Mouse (Mus musculus): ENCODE results near the gene Pbx1. TPM values are rescaled to one million over a fixed set of nuclear protein-coding genes. Genes with fewer than 3 reads are reported as not detected.

The Pbx1 gene
- total RNA-seq, 1 experiment: 10.0 TPM

DNA sequence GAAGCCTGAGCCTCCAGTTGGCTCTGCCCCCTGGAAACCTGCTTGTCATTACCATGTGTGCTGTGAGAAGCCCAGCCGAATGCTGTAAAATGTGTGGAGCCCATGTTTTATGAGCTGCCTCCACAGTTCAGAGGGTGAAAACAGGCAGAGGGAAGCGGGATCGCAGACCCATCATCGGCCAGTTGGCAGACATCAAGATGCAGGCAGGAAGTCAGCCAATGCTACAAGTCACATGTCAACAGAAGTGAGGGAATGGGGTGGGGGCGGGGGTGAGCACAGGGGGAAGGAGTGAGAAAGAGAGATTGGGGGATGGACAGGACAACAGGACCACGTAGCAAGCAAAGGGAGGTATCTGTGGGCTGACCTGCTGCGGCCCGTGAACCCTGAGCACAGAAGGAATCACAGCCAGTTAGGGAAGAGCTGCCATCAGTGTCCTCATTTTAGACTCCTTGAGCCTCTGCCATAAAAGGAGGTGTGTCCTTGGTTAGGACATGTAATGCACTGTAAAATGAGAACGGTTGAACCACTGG is 51.8 kb downstream of the Pbx1 start:
- TF ChIP-seq CHD2 (IDR thresholded peaks at IDR 0.05; ENCODE audit: low read depth, low read length) (no peak), ZNF384 (IDR thresholded peaks at IDR 0.05; ENCODE audit: low read depth, low read length) (no peak), MAFK (IDR thresholded peaks at IDR 0.05; ENCODE audit: insufficient read depth, low read depth, low read length) (no peak), ZC3H11A (IDR thresholded peaks at IDR 0.05; ENCODE audit: borderline replicate concordance, low read depth, low read length) (no peak), HCFC1 (IDR thresholded peaks at IDR 0.05; ENCODE audit: borderline replicate concordance, insufficient read depth, low read length) (no peak)
- H3K4me1 ChIP-seq (ENCODE audit: control insufficient read depth in 2 of 2, insufficient read depth in 2 of 2, low read length in 2 of 2, poor library complexity in 1 of 2): peaks cover 8 to 24% of the 10 kb centered on the region in 2 experiments
- no peak for DNase-seq (ENCODE audit: low read depth, low spot score)

DNA sequence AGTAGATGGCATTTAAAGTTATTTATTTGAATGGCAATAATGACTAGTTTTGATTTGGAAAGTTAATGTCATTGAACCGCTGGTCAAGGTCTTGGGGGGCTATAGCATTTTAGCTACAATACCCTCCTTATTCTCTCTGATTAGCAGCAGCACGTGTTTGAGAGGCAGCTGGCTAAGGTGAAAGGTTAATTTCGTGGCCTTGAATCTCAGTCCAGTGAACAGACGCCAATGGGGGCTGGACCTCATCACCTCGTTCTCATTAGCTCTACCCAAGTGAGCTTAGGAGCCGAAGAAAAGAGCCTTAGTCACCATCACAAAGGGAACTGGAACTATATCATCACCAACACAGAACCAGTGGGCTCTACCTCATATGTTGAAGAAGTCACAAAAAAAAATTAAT is 54.4 kb downstream of the Pbx1 start:
- in situ Hi-C loops (cut with MboI; ENCODE audit: low sequenced_read_pairs in 2 of 2, unreplicated experiment in 2 of 2): no loop called here
- no peak overlapping the region for H3K9ac ChIP-seq (ENCODE audit: insufficient read depth, low read depth, low read length, poor library complexity, severe bottlenecking)
- H3K4me3 ChIP-seq (ENCODE audit: insufficient read depth in 1 of 2, low read depth in 1 of 2, low read length in 2 of 2, poor library complexity in 1 of 2, severe bottlenecking in 1 of 2): no peak overlapping the region
- TF ChIP-seq ZNF384 (IDR thresholded peaks at IDR 0.05; ENCODE audit: low read depth, low read length) (no peak), HCFC1 (IDR thresholded peaks at IDR 0.05; ENCODE audit: borderline replicate concordance, insufficient read depth, low read length) (no peak)
- no peaks in the 10 kb centered on the region for H3K36me3 ChIP-seq (ENCODE audit: control insufficient read depth, insufficient read depth, low read length, poor library complexity, severe bottlenecking)
- no peak for DNase-seq (ENCODE audit: low read depth, low spot score)
- no peaks in the 10 kb centered on the region for H3K9me3 ChIP-seq (ENCODE audit: control insufficient read depth, insufficient read depth, low read depth, low read length)
- H3K4me1 ChIP-seq (ENCODE audit: control insufficient read depth in 2 of 2, insufficient read depth in 2 of 2, low read length in 2 of 2, poor library complexity in 1 of 2): peaks cover 4 to 15% of the 10 kb centered on the region in 2 experiments
- H3K27ac ChIP-seq (ENCODE audit: insufficient read depth, low read depth, low read length, poor library complexity, severe bottlenecking): no peak overlapping the region

More for the DNA sequence above, 51.8 kb downstream of the Pbx1 start:
- in situ Hi-C loops (cut with MboI; ENCODE audit: low sequenced_read_pairs in 2 of 2, unreplicated experiment in 2 of 2): no loop called here
- Histone ChIP-seq H3K9me3 (ENCODE audit: control insufficient read depth, insufficient read depth, low read depth, low read length) (no peaks in the 10 kb centered on the region), H3K36me3 (ENCODE audit: control insufficient read depth, insufficient read depth, low read length, poor library complexity, severe bottlenecking) (no peaks in the 10 kb centered on the region), H3K4me3 (ENCODE audit: insufficient read depth in 1 of 2, low read depth in 1 of 2, low read length in 2 of 2, poor library complexity in 1 of 2, severe bottlenecking in 1 of 2) (no peak overlapping the region), H3K27ac (ENCODE audit: insufficient read depth, low read depth, low read length, poor library complexity, severe bottlenecking) (no peak overlapping the region), H3K9ac (ENCODE audit: insufficient read depth, low read depth, low read length, poor library complexity, severe bottlenecking) (no peak overlapping the region)

GRCm38 (mm10) chr1:168376330-168376729 is 55.7 kb downstream of the Pbx1 start:
- in situ Hi-C loops (cut with MboI; ENCODE audit: low sequenced_read_pairs in 2 of 2, unreplicated experiment in 2 of 2): no loop called here
- H3K4me1 ChIP-seq (ENCODE audit: control insufficient read depth in 2 of 2, insufficient read depth in 2 of 2, low read length in 2 of 2, poor library complexity in 1 of 2): peaks cover under 1 to 6% of the 10 kb centered on the region in 2 experiments; a peak in 2 of 4 replicates
- no peaks in the 10 kb centered on the region for H3K36me3 ChIP-seq (ENCODE audit: control insufficient read depth, insufficient read depth, low read length, poor library complexity, severe bottlenecking)
- no peaks in the 10 kb centered on the region for H3K9me3 ChIP-seq (ENCODE audit: control insufficient read depth, insufficient read depth, low read depth, low read length)
- H3K27ac ChIP-seq (ENCODE audit: insufficient read depth, low read depth, low read length, poor library complexity, severe bottlenecking): no peak overlapping the region
- DNase-seq (ENCODE audit: low read depth, low spot score): no peak
- H3K9ac ChIP-seq (ENCODE audit: insufficient read depth, low read depth, low read length, poor library complexity, severe bottlenecking): no peak overlapping the region
- TF ChIP-seq HCFC1 (IDR thresholded peaks at IDR 0.05; ENCODE audit: borderline replicate concordance, insufficient read depth, low read length) (no peak), MAFK (IDR thresholded peaks at IDR 0.05; ENCODE audit: insufficient read depth, low read depth, low read length) (no peak), CHD2 (IDR thresholded peaks at IDR 0.05; ENCODE audit: low read depth, low read length) (no peak), ZC3H11A (IDR thresholded peaks at IDR 0.05; ENCODE audit: borderline replicate concordance, low read depth, low read length) (peak; percentile 54), ZNF384 (IDR thresholded peaks at IDR 0.05; ENCODE audit: low read depth, low read length) (no peak)
- H3K4me3 ChIP-seq (ENCODE audit: insufficient read depth in 1 of 2, low read depth in 1 of 2, low read length in 2 of 2, poor library complexity in 1 of 2, severe bottlenecking in 1 of 2): no peak overlapping the region

- TF ChIP-seq MAFK (IDR thresholded peaks at IDR 0.05; ENCODE audit: insufficient read depth, low read depth, low read length) (no peak), ZNF384 (IDR thresholded peaks at IDR 0.05; ENCODE audit: low read depth, low read length) (no peak), HCFC1 (IDR thresholded peaks at IDR 0.05; ENCODE audit: borderline replicate concordance, insufficient read depth, low read length) (no peak), CHD2 (IDR thresholded peaks at IDR 0.05; ENCODE audit: low read depth, low read length) (no peak), ZC3H11A (IDR thresholded peaks at IDR 0.05; ENCODE audit: borderline replicate concordance, low read depth, low read length) (no peak)
- no peak for DNase-seq (ENCODE audit: low read depth, low spot score)
- Histone ChIP-seq H3K9ac (ENCODE audit: insufficient read depth, low read depth, low read length, poor library complexity, severe bottlenecking) (no peak overlapping the region), H3K4me3 (ENCODE audit: insufficient read depth in 1 of 2, low read depth in 1 of 2, low read length in 2 of 2, poor library complexity in 1 of 2, severe bottlenecking in 1 of 2) (no peak overlapping the region), H3K27ac (ENCODE audit: insufficient read depth, low read depth, low read length, poor library complexity, severe bottlenecking) (no peak overlapping the region), H3K36me3 (ENCODE audit: control insufficient read depth, insufficient read depth, low read length, poor library complexity, severe bottlenecking) (no peaks in the 10 kb centered on the region), H3K9me3 (ENCODE audit: control insufficient read depth, insufficient read depth, low read depth, low read length) (no peaks in the 10 kb centered on the region), H3K4me1 (ENCODE audit: control insufficient read depth in 2 of 2, insufficient read depth in 2 of 2, low read length in 2 of 2, poor library complexity in 1 of 2) (0 out of 4 replicates have a peak, but pooled peaks cover 0 to under 1% of the 10 kb centered on the region in 2 experiments)
- in situ Hi-C loops (cut with MboI; ENCODE audit: low sequenced_read_pairs in 2 of 2, unreplicated experiment in 2 of 2): no loop called here
Observed at GRCm38 (mm10) chr1:168374953-168375600, 57.0 kb downstream of the Pbx1 start.

All from ES-E14 (cell line).